Mouse (Mus musculus) limb, embryonic 14.5 days (tissue): ENCODE measurements around the gene Rarres1. TPM values are rescaled to one million over a fixed set of nuclear protein-coding genes. Genes with fewer than 3 reads are reported as not detected.

Source experiments
- ATAC-seq: fragments of 200-750 bp; cut with Nextera tagmentation; 2 replicates; pipeline ENCODE4 v1.8.0; 2017; ENCODE audit warnings: low read depth, moderate number of reproducible peaks, moderate TSS enrichment; ENCODE audit not compliant: low FRiP score
- DNase-seq: peaks from one replicate; pipeline ENCODE4 v3.0.0-alpha.2; 2015; ENCODE audit warnings: low spot score
- H3K27ac ChIP-seq: fragments of 300-500 bp; sonication (generic); replicated peaks from 2 replicates; pipeline ENCODE4 v1.5.1; 2014; ENCODE audit warnings: low read depth, mild to moderate bottlenecking, low read length, moderate library complexity, mixed read lengths
- H3K27me3 ChIP-seq: fragments of 300-500 bp; sonication (generic); 2 replicates; pipeline ENCODE4 v1.6.1; 2014; ENCODE audit warnings: low read length, mixed read lengths; ENCODE audit not compliant: control insufficient read depth, insufficient read depth
- H3K36me3 ChIP-seq: fragments of 300-500 bp; sonication (generic); 2 replicates; pipeline ENCODE4 v1.6.1; 2014; ENCODE audit warnings: mild to moderate bottlenecking, low read length, moderate library complexity, mixed read lengths; ENCODE audit not compliant: control insufficient read depth, insufficient read depth
- H3K4me1 ChIP-seq: fragments of 300-500 bp; sonication (generic); 2 replicates; pipeline ENCODE4 v1.6.1; 2014; ENCODE audit warnings: antibody characterized with exemption, low read length, mixed read lengths; ENCODE audit not compliant: control insufficient read depth, insufficient read depth
- H3K4me2 ChIP-seq: fragments of 300-500 bp; sonication (generic); replicated peaks from 2 replicates; pipeline ENCODE4 v1.6.1; 2014; ENCODE audit warnings: low read depth, mild to moderate bottlenecking, low read length, moderate library complexity; ENCODE audit not compliant: severe bottlenecking
- H3K4me3 ChIP-seq: fragments of 300-500 bp; sonication (generic); replicated peaks from 2 replicates; pipeline ENCODE4 v1.5.1; 2014; ENCODE audit warnings: low read length
- H3K9ac ChIP-seq: fragments of 300-500 bp; sonication (generic); 2 replicates; pipeline ENCODE4 v1.6.1; 2014; ENCODE audit warnings: mild to moderate bottlenecking, low read depth, low read length, moderate library complexity; ENCODE audit not compliant: severe bottlenecking
- H3K9me3 ChIP-seq: fragments of 300-500 bp; sonication (generic); 2 replicates; pipeline ENCODE4 v1.6.1; 2016; ENCODE audit warnings: low read length; ENCODE audit not compliant: control insufficient read depth
- POLR2A ChIP-seq: fragments of 200-500 bp; IDR thresholded peaks from 2 replicates; pipeline ENCODE4 v1.8.0; 2012; ENCODE audit warnings: inconsistent platforms, mild to moderate bottlenecking, moderate library complexity, borderline replicate concordance; ENCODE audit not compliant: insufficient read depth, insufficient read length; ENCODE audit errors: extremely low read depth
- WGBS: fragments of 180-500 bp; shearing (Covaris S2); extraction: QIAGEN DNeasy Blood & Tissue Kit; methylation state at CpG from one replicate; pipeline ENCODE4 v1.1.7; 2014; 5-methylcytosine and 5-hydroxymethylcytosine counted together
- polyA plus RNA-seq, 2 experiments: library from polyadenylated mRNA; depleted of rRNA in 1 of 2; stranded (reverse) in 1 of 2; unstranded in 1 of 2; fragments of >200 nt; fragmentation: Nextera tagmentation in 1 of 2; extraction: Ambion mirVana in 1 of 2; gene quantifications; 2 replicates each; pipeline versions ENCODE4 v1.2.1 to v1.2.3; 2012 to 2014

Rarres1 gene
- polyA plus RNA-seq, 2 experiments, result 4.1 to 7.4 TPM

GRCm38 (mm10) chr3:67473438-67473837 lies 41.9 kb downstream of the Rarres1 start:
- no peaks in the 10 kb centered on the region for H3K27me3 ChIP-seq
- H3K4me1 ChIP-seq, result no peaks in the 10 kb centered on the region
- 69% methylated on average over 6 of the region's 6 CpGs for WGBS
- ATAC-seq (no peak), DNase-seq (no peak)
- H3K9ac ChIP-seq, result no peak overlapping the region
- peaks cover 34% of the 10 kb centered on the region for H3K36me3 ChIP-seq
- no peaks in the 10 kb centered on the region for H3K9me3 ChIP-seq
- no peak overlapping the region for H3K4me3 ChIP-seq
- no peak overlapping the region for H3K4me2 ChIP-seq
- H3K27ac ChIP-seq, result no peak overlapping the region
- no peak for TF ChIP-seq POLR2A

- Histone ChIP-seq H3K4me1 (no peaks in the 10 kb centered on the region), H3K27ac (no peak overlapping the region), H3K4me2 (no peak overlapping the region), H3K9ac (no peak overlapping the region), H3K27me3 (no peaks in the 10 kb centered on the region), H3K36me3 (peaks cover 37% of the 10 kb centered on the region), H3K9me3 (no peaks in the 10 kb centered on the region), H3K4me3 (no peak overlapping the region)
- DNase-seq (no peak), ATAC-seq (no peak)
- no peak for TF ChIP-seq POLR2A
- 85% methylated on average over 4 of the region's 4 CpGs for WGBS
Observed at GRCm38 (mm10) chr3:67471408-67472127, 43.8 kb downstream of the Rarres1 start.

- no peak overlapping the region for H3K9ac ChIP-seq
- H3K27ac ChIP-seq, result no peak overlapping the region
- H3K27me3 ChIP-seq, result no peaks in the 10 kb centered on the region
- H3K36me3 ChIP-seq, result peaks cover 16% of the 10 kb centered on the region
- no peak overlapping the region for H3K4me2 ChIP-seq
- H3K9me3 ChIP-seq, result no peaks in the 10 kb centered on the region
- 66% methylated on average over 2 of the region's 2 CpGs for WGBS
- no peak for TF ChIP-seq POLR2A
- ATAC-seq (no peak), DNase-seq (no peak)
- no peak overlapping the region for H3K4me3 ChIP-seq
- peaks cover 7% of the 10 kb centered on the region for H3K4me1 ChIP-seq
Observed at GRCm38 (mm10) chr3:67467281-67467680, 48.0 kb downstream of the Rarres1 start.

- Histone ChIP-seq H3K36me3 (peaks cover 16% of the 10 kb centered on the region), H3K4me1 (peaks cover 10% of the 10 kb centered on the region), H3K27ac (no peak overlapping the region), H3K9ac (no peak overlapping the region), H3K4me3 (no peak overlapping the region), H3K27me3 (no peaks in the 10 kb centered on the region), H3K9me3 (no peaks in the 10 kb centered on the region), H3K4me2 (no peak overlapping the region)
- 92% methylated on average over 5 of the region's 5 CpGs for WGBS
- DNase-seq (no peak), ATAC-seq (no peak)
- no peak for TF ChIP-seq POLR2A
Observed at GRCm38 (mm10) chr3:67466576-67466975, 48.7 kb downstream of the Rarres1 start.

GRCm38 (mm10) chr3:67463450-67464372 lies 51.6 kb downstream of the Rarres1 start, which contains the start of gene Lxn:
Gene Lxn, minus strand, starts transcription at chr3:67463926.
- peaks cover 10% of the 10 kb centered on the region for H3K4me1 ChIP-seq
- ATAC-seq (peak; percentile 79), DNase-seq (peak; percentile 59)
- WGBS, result 0% methylated on average over 42 of the region's 43 CpGs
- H3K36me3 ChIP-seq, result peaks cover 20% of the 10 kb centered on the region
- peak within 1 kb of the TSS; percentile 85 for H3K4me2 ChIP-seq
- no peaks in the 10 kb centered on the region for H3K27me3 ChIP-seq
- no peaks in the 10 kb centered on the region for H3K9me3 ChIP-seq
- peak within 1 kb of the TSS; percentile 79 for H3K9ac ChIP-seq
- H3K4me3 ChIP-seq, result peak within 1 kb of the TSS; percentile 65
- TF ChIP-seq POLR2A, result peak; percentile 47; the same call in 1 of the 2 replicates
- H3K27ac ChIP-seq, result peak within 1 kb of the TSS; percentile 87
